Mouse (Mus musculus): ENCODE measurements around the gene A830005F24Rik. TPM values are rescaled to one million over a fixed set of nuclear protein-coding genes. Genes with fewer than 3 reads are reported as not detected.

The A830005F24Rik gene
- polyA plus RNA-seq, 1 experiment: not detected

DNA sequence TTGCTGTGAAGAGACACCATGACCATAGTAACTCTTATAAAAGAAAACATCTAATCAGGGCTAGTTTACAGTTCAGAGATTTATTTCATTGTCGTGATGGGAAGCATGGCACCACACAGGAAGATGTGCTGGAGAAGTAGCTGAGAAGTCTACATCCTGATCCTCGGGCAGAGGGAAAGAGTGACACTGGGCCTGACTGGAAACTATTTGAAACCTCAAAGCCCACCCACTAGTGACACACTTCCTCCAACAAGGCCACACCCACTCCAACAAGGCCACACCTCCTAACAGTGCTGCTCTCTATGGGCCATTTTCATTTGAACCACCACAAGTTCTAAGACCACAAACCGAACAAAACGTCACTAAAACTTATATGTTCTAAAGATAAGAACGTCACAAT is 12.4 kb downstream of the A830005F24Rik start:
- Histone ChIP-seq H3K27me3 (ENCODE audit: control insufficient read depth, insufficient read depth, low read length) (no peaks in the 10 kb centered on the region), H3K4me1 (replicated peaks; ENCODE audit: control insufficient read depth, insufficient read depth, low read length) (peaks cover 2% of the 10 kb centered on the region; the same call in 1 of the 2 replicates), H3K36me3 (ENCODE audit: control insufficient read depth, insufficient read depth, low read length) (no peaks in the 10 kb centered on the region), H3K27ac (ENCODE audit: control insufficient read depth, insufficient read depth, low read length) (no peak overlapping the region), H3K4me3 (ENCODE audit: control insufficient read depth, insufficient read depth, low read length) (no peak overlapping the region)
- 70% methylated on average over 5 of the region's 5 CpGs for WGBS
- no peak for DNase-seq
- no peak for TF ChIP-seq POLR2A (IDR thresholded peaks at IDR 0.05; ENCODE audit: control insufficient read depth, extremely low read depth, insufficient read depth, low read length, poor library complexity)
- TF ChIP-seq CTCF (IDR thresholded peaks at IDR 0.05; ENCODE audit: borderline replicate concordance, control insufficient read depth, extremely low read depth, insufficient read depth, low read length, poor library complexity): no peak

DNA sequence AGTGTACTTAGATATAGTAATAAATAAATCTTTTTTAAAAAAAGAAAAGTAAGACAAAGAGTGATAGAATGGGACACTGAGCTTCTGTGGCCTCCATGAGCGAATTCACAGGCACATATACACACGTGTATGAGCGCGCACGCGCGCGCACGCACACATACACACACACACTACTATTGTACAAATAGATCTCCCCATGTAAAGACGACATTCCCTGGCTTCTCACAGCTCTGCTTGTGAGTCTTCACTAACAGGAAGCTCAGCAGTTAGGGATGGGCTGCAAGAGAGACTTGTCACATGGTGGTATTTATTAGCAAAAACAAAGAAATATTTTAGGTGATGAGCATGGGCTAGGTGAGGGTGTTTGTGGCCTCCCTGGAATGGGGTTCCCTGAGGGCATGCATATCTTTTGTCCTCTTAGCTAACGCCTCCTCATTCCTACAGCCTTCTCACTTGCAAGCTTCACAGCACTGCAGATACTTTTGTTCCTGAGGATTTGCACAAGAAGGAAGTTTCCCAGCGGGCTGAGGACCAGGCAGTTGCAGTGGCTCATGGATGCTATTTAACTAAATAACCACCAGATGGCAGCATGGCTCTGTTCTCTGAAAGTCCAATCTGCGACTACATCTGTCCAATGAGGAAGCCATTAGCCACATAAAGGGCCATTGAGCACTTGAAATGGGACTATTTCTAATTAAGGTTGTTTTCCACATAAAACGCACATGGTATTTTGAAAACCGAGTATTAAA is 14.9 kb downstream of the A830005F24Rik start:
- TF ChIP-seq CTCF (IDR thresholded peaks at IDR 0.05; ENCODE audit: borderline replicate concordance, control insufficient read depth, extremely low read depth, insufficient read depth, low read length, poor library complexity): no peak
- no peak for TF ChIP-seq POLR2A (IDR thresholded peaks at IDR 0.05; ENCODE audit: control insufficient read depth, extremely low read depth, insufficient read depth, low read length, poor library complexity)
- H3K27me3 ChIP-seq (ENCODE audit: control insufficient read depth, insufficient read depth, low read length): no peaks in the 10 kb centered on the region
- H3K36me3 ChIP-seq (ENCODE audit: control insufficient read depth, insufficient read depth, low read length): no peaks in the 10 kb centered on the region
- H3K4me1 ChIP-seq (replicated peaks; ENCODE audit: control insufficient read depth, insufficient read depth, low read length): peaks cover 2% of the 10 kb centered on the region; the same call in 1 of the 2 replicates
- WGBS: 58% methylated on average over 15 of the region's 15 CpGs
- no peak overlapping the region for H3K4me3 ChIP-seq (ENCODE audit: control insufficient read depth, insufficient read depth, low read length)
- no peak overlapping the region for H3K27ac ChIP-seq (ENCODE audit: control insufficient read depth, insufficient read depth, low read length)
- DNase-seq: peak; percentile 54

- WGBS: 71% methylated on average over 2 of the region's 2 CpGs
- no peaks in the 10 kb centered on the region for H3K36me3 ChIP-seq (ENCODE audit: control insufficient read depth, insufficient read depth, low read length)
- no peak for DNase-seq
- no peak overlapping the region for H3K27ac ChIP-seq (ENCODE audit: control insufficient read depth, insufficient read depth, low read length)
- no peak for TF ChIP-seq CTCF (IDR thresholded peaks at IDR 0.05; ENCODE audit: borderline replicate concordance, control insufficient read depth, extremely low read depth, insufficient read depth, low read length, poor library complexity)
- TF ChIP-seq POLR2A (IDR thresholded peaks at IDR 0.05; ENCODE audit: control insufficient read depth, extremely low read depth, insufficient read depth, low read length, poor library complexity): no peak
- H3K4me3 ChIP-seq (ENCODE audit: control insufficient read depth, insufficient read depth, low read length): no peak overlapping the region
- no peaks in the 10 kb centered on the region for H3K27me3 ChIP-seq (ENCODE audit: control insufficient read depth, insufficient read depth, low read length)
- peaks cover 2% of the 10 kb centered on the region; the same call in 1 of the 2 replicates for H3K4me1 ChIP-seq (replicated peaks; ENCODE audit: control insufficient read depth, insufficient read depth, low read length)
These were observed 15.7 kb downstream of the A830005F24Rik start for GRCm38 (mm10) chr13:48529028-48529427.

GRCm38 (mm10) chr13:48530685-48531084 is 17.3 kb downstream of the A830005F24Rik start:
- Histone ChIP-seq H3K4me1 (replicated peaks; ENCODE audit: control insufficient read depth, insufficient read depth, low read length) (peaks cover 2% of the 10 kb centered on the region; the same call in 1 of the 2 replicates), H3K27me3 (ENCODE audit: control insufficient read depth, insufficient read depth, low read length) (no peaks in the 10 kb centered on the region), H3K36me3 (ENCODE audit: control insufficient read depth, insufficient read depth, low read length) (peaks cover 3% of the 10 kb centered on the region; the same call in 1 of the 2 replicates), H3K27ac (ENCODE audit: control insufficient read depth, insufficient read depth, low read length) (no peak overlapping the region), H3K4me3 (ENCODE audit: control insufficient read depth, insufficient read depth, low read length) (no peak overlapping the region)
- no peak for DNase-seq
- TF ChIP-seq POLR2A (IDR thresholded peaks at IDR 0.05; ENCODE audit: control insufficient read depth, extremely low read depth, insufficient read depth, low read length, poor library complexity) (no peak), CTCF (IDR thresholded peaks at IDR 0.05; ENCODE audit: borderline replicate concordance, control insufficient read depth, extremely low read depth, insufficient read depth, low read length, poor library complexity) (no peak)
- 71% methylated on average over 2 of the region's 2 CpGs for WGBS

- no peak for DNase-seq
- Histone ChIP-seq H3K4me3 (ENCODE audit: control insufficient read depth, insufficient read depth, low read length) (no peak overlapping the region), H3K4me1 (replicated peaks; ENCODE audit: control insufficient read depth, insufficient read depth, low read length) (no peaks in the 10 kb centered on the region), H3K36me3 (ENCODE audit: control insufficient read depth, insufficient read depth, low read length) (peaks cover 6% of the 10 kb centered on the region; the same call in 1 of the 2 replicates), H3K27me3 (ENCODE audit: control insufficient read depth, insufficient read depth, low read length) (no peaks in the 10 kb centered on the region), H3K27ac (ENCODE audit: control insufficient read depth, insufficient read depth, low read length) (no peak overlapping the region)
- TF ChIP-seq POLR2A (IDR thresholded peaks at IDR 0.05; ENCODE audit: control insufficient read depth, extremely low read depth, insufficient read depth, low read length, poor library complexity) (no peak), CTCF (IDR thresholded peaks at IDR 0.05; ENCODE audit: borderline replicate concordance, control insufficient read depth, extremely low read depth, insufficient read depth, low read length, poor library complexity) (no peak)
- 87% methylated on average over 2 of the region's 2 CpGs for WGBS
These were observed 18.1 kb downstream of the A830005F24Rik start for GRCm38 (mm10) chr13:48531448-48531847.

DNA sequence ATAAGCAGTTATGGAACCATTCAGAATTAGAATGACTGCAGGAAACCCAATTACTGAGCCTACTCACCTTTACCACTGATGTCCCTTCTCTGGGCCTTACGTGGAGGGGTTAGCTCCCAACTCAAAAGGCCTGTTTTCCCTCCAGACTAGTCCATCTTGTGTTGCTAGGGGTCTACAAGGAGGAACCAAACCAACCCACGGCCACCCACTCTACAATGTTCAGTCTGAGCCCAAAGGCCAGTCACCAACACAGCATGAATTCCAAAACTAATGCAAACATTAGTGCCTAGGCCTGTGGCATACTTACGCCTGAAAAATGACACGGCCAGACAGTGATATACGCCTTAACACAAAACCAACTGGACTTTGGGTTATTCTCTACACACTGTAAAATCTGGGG is 20.1 kb downstream of the A830005F24Rik start:
- WGBS: 98% methylated on average over 5 of the region's 5 CpGs
- peaks cover 19% of the 10 kb centered on the region for H3K36me3 ChIP-seq (ENCODE audit: control insufficient read depth, insufficient read depth, low read length)
- TF ChIP-seq POLR2A (IDR thresholded peaks at IDR 0.05; ENCODE audit: control insufficient read depth, extremely low read depth, insufficient read depth, low read length, poor library complexity): no peak
- no peak for TF ChIP-seq CTCF (IDR thresholded peaks at IDR 0.05; ENCODE audit: borderline replicate concordance, control insufficient read depth, extremely low read depth, insufficient read depth, low read length, poor library complexity)

More for the DNA sequence above, 20.1 kb downstream of the A830005F24Rik start:
- Histone ChIP-seq H3K27me3 (ENCODE audit: control insufficient read depth, insufficient read depth, low read length) (no peaks in the 10 kb centered on the region), H3K4me3 (ENCODE audit: control insufficient read depth, insufficient read depth, low read length) (no peak overlapping the region), H3K27ac (ENCODE audit: control insufficient read depth, insufficient read depth, low read length) (no peak overlapping the region), H3K4me1 (replicated peaks; ENCODE audit: control insufficient read depth, insufficient read depth, low read length) (no peaks in the 10 kb centered on the region)
- DNase-seq: no peak
